ENCODE assay signal across 22 mouse cellular contexts in the genomic region with DNA sequence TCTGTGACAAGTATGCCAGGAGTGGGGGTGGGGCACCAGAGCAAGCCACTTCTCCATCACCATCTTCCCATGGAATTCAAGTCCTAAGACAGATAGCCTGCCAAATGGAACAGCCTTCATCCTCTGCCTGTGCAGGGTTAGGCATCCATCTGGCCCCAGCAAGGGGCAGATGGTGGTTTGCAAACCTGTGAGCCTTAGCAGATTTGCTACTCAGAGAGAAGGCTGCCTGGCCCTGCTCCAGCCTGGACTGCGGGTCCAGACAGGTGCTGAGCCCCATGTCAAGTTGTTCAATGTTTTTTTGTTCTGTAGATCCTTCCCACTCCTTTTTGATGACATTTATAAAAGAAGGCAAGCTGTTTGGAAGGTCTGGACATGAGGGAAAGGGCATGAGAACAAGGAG. TPM values are rescaled to one million over a fixed set of nuclear protein-coding genes. Genes with fewer than 3 reads are reported as not detected.
"Had no signal": no experiment of that assay in that cellular context is flagged by ENCODE, and none has a peak within 500 bp of the region (broad histone marks: within the 10 kb centered on the region; RNA-seq: fewer than 3 reads in every experiment).

No protein-coding gene starts in this region.

- DNase-seq: kidney, postnatal 25 days; lung, adult 18-20 months; retina, postnatal 1 day; right cerebral cortex, postnatal 4 days; spleen, adult 18-20 months; thymus, adult 2 months; thymus, postnatal 25 days had no signal

- H3K4me3 ChIP-seq: left cerebral cortex, adult 2 months; limb, embryonic 13.5 days; midbrain, embryonic 12.5 days; neural tube, embryonic 13.5 days; stomach, embryonic 15.5 days had no signal

- H3K4me1 ChIP-seq: limb, embryonic 13.5 days; midbrain, embryonic 12.5 days; neural tube, embryonic 13.5 days had no signal

- H3K36me3 ChIP-seq: limb, embryonic 13.5 days; midbrain, embryonic 12.5 days; neural tube, embryonic 13.5 days; stomach, embryonic 15.5 days had no signal

- H3K27ac ChIP-seq: left cerebral cortex, adult 2 months; limb, embryonic 13.5 days; liver, embryonic 14.5 days; midbrain, embryonic 12.5 days; neural tube, embryonic 13.5 days; stomach, embryonic 15.5 days had no signal

- H3K9me3 ChIP-seq: stomach, embryonic 15.5 days had no signal

RNA-seq across cellular contexts. Expression of a gene that starts 45.5 kb away (rescaled TPM):
- total RNA-seq: layer of hippocampus, postnatal 25 days; left cerebral cortex, adult 2 months; left cerebral cortex, postnatal 25 days; liver, adult 2 months; megakaryocyte-erythroid progenitor cell, adult 5-6 weeks had no signal
- polyA plus RNA-seq: kidney, embryonic 16.5 days; limb, embryonic 13.5 days; liver, adult 2 months; liver, embryonic 14.5 days; lung, embryonic 16.5 days; midbrain, embryonic 12.5 days; midbrain, embryonic 16.5 days; neural tube, embryonic 13.5 days; stomach, embryonic 15.5 days; testis, adult 2 months; thymus, adult 2 months; urinary bladder, adult 2 months had no signal
